Mouse (Mus musculus): Measurements from ENCODE around the gene Rab5c.

DNA sequence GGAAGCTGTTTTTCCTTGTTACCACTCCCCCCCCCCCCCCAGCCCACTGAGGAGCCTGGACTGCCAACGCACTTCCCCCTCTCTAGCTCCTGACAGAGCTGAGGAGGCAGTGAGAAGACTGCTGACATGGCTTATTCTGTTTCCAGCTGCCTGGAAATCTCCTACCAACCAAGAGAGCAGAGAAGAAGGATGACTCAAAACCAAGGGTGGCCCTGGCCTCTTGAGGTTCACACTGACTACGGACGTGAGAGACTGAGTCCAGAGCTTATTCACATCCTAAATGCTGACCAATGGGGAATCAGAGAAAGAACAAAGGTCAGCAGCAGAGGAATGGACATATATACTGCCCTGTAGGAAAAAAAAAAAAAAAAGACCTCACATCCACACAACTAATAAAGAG is 18.7 kb downstream of the Rab5c start:
- TF ChIP-seq EP300 (optimal IDR thresholded peaks at IDR 0.05) (no peak), CTCF (IDR thresholded peaks at IDR 0.05; ENCODE audit: low read depth) (no peak)
